Mouse (Mus musculus) NIH3T3 (cell line): Measurements from ENCODE around the gene Castor1.
A peak's percentile ranks its signal among the peaks of the same experiment; 100 is the strongest.

Source experiments
- DNase-seq: peaks from one replicate; pipeline ENCODE4 v3.0.0-alpha.2; 2012; ENCODE audit warnings: low read depth

Gene Castor1

GRCm38 (mm10) chr11:4262847-4263246 is 44.8 kb downstream of the Castor1 start:
- DNase-seq: no peak

DNA sequence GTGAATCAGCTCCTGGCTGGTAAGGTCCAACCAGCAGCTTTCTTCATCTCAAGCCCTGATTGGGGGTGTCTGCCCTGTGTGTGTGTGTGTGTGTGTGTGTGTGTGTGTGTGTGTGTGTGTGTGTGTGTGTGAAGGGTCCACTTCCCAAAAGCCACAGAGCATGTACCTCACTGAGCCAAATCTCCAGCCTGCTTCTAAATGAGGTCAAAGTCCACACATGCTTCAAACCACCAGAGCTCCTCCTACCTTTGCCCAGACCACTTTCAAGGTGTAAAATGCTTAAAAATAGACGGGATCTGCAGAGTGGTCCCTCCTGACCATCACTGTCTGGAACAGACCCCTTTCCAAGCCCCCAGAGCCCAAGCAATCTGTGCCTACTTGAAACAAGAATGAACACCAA is 45.3 kb downstream of the Castor1 start:
- DNase-seq: no peak

GRCm38 (mm10) chr11:4264066-4264465 is 46.0 kb downstream of the Castor1 start:
- peak; percentile 56 for DNase-seq

DNA sequence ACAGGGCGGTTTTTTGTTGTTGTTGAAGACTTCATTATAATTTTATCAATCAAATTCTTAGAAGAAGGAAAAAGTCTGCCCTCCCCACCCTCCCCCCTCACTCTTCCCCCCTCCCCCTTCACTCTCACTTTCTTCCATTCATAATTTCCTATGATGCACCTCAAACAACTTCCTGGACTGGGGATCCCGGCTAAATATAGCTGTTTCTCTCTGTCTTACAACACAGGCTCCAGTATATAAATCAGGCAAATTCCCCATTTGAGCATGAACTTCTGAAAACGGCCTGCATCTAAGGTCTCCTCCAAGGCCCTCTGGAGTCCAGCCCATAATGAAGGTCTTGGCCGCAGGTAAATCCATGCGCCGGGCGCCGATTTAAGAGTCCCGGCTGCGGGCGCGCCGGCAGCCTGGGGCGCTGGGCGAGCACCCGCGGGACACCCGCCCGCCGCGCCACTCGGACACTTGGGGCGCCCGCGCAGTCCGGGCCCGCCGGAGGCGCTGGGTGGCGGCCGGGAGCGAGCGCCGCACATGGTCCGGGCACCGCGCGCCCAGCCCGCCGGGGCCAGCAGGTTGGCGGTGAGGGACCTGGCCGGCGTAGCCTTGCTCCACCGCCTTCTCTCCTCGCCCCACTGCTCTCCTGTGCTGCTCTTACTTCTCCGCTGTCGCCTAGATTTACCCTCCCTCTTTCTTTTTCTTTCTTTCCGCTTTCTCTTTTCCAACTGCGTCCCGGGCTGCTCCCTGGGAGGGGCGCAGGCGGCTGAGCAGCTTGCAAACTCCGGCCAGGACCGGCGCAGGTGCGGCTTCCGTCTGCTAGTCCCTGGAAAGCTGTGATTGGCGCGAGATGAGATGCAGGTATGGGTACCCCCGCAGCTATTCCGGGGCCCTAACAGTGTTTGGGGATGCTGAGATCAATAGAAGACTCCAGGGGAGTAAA is 48.5 kb downstream of the Castor1 start:
- peak; percentile 72 for DNase-seq

DNA sequence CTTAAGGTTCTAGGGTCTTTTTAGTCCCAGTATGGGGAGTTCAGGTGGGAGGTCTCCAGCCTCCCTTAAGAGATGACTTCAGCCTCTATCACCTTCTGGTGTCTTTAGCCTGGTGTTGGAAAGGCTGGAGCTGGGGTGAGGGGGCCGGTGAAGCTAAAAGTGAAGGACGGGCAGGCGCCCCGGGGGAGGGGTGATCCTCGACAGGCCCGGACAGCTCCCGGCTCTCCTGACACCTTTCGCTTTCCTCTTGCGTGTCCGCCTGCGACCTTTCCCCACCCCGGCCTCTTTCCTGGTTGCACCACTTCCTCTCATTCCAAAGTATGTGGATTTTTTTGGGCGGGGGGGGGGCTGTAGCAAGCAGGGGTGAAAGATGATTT is 49.2 kb downstream of the Castor1 start:
- peak; percentile 20 for DNase-seq

DNA sequence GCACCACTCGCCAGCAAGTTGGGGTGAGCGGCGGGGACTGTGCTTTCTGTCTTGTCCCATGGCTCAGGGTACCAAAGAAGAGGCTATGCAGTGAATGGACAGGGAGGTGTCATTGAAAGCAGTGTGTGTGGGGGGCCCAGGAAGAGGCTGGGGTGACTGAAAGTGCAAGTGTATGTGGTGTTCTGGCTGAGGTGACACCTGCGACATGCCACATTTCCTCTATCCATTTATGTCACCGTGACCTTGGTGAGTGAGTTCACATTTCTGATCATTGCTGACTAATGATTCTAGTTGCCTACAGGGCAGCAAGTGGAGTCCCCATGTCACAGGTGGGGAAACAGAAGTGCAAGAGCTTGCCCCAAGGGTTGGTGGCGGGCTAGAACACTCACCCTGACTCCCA is 50.5 kb downstream of the Castor1 start:
- DNase-seq: no peak

DNA sequence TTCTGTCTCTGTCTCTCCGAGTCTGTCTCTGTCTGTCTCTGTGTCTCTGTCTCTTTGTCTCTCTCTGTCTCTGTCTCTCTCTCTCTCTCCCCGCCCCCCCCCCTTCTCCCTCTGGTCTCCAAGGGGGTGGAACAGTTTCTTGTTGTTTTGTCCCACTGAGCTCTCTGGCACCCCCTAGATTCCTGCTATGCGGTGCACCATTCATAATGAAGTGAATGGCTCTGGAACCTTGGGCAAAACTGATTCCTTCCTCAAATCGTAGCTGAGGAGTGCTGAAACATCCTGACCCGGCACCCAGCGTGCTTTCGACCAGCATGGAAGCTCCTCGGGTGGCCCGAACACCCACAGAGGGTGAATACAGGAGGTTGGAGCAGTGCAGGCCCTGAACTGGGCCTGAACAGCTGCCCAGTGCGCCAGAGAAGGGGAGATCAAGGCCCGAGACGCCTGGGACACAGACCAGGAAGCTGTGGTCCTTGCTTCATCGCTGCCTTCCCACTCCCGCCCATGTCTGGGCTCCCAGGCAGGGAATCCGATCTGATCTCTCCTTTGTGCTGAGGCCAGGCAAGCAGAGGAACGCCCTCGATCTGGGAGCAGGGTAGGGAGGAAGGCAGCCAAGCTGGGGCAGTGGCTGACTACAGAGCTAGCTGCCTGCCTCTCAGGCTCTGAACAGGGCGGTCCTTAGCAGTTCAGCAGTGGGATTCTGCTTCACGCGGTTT is 52.9 kb downstream of the Castor1 start:
- peak; percentile 63 for DNase-seq

GRCm38 (mm10) chr11:4271544-4271943 is 53.5 kb downstream of the Castor1 start:
- DNase-seq: peak; percentile 20
